ENCODE assay signal across 15 mouse cellular contexts in genomic region chr10:7836902-7837301, GRCm38 (mm10). TPM values are rescaled to one million over a fixed set of nuclear protein-coding genes. Genes with fewer than 3 reads are reported as not detected.
"Had no signal": no experiment of that assay in that cellular context is flagged by ENCODE, and none has a peak within 500 bp of the region (broad histone marks: within the 10 kb centered on the region; RNA-seq: fewer than 3 reads in every experiment).

No protein-coding gene starts in this region.

- H3K27ac ChIP-seq: layer of hippocampus, adult 2 months; limb, embryonic 13.5 days; midbrain, embryonic 12.5 days; neural tube, embryonic 15.5 days had no signal

- H3K36me3 ChIP-seq: limb, embryonic 13.5 days; midbrain, embryonic 12.5 days; neural tube, embryonic 15.5 days had no signal

- ATAC-seq: intestine, embryonic 16.5 days had no signal

- H3K4me2 ChIP-seq: limb, embryonic 13.5 days; midbrain, embryonic 12.5 days; neural tube, embryonic 15.5 days had no signal

- H3K27me3 ChIP-seq: midbrain, embryonic 12.5 days; neural tube, embryonic 15.5 days had no signal

- H3K4me3 ChIP-seq: layer of hippocampus, adult 2 months; limb, embryonic 13.5 days; midbrain, embryonic 12.5 days; myocyte; neural tube, embryonic 15.5 days had no signal

- H3K9me3 ChIP-seq: limb, embryonic 13.5 days; midbrain, embryonic 12.5 days; neural tube, embryonic 15.5 days had no signal

- H3K9ac ChIP-seq: limb, embryonic 13.5 days; midbrain, embryonic 12.5 days; neural tube, embryonic 15.5 days had no signal

- DNase-seq: kidney, adult 8-10 months; kidney, postnatal 4 days; left cerebral cortex, postnatal 4 days; lung, adult 18-20 months; lung, postnatal 10 days; right cerebral cortex, adult 18-20 months; right cerebral cortex, postnatal 25 days; thymus, postnatal 4 days had no signal

RNA-seq across cellular contexts. Expression of gene Zc3h12d, which starts 4.6 kb away (rescaled TPM):
- total RNA-seq: megakaryocyte-erythroid progenitor cell, adult 5-6 weeks had no signal
- polyA plus RNA-seq: myocyte had no signal
